Mouse (Mus musculus): ENCODE results near the gene Hdac9.

DNA sequence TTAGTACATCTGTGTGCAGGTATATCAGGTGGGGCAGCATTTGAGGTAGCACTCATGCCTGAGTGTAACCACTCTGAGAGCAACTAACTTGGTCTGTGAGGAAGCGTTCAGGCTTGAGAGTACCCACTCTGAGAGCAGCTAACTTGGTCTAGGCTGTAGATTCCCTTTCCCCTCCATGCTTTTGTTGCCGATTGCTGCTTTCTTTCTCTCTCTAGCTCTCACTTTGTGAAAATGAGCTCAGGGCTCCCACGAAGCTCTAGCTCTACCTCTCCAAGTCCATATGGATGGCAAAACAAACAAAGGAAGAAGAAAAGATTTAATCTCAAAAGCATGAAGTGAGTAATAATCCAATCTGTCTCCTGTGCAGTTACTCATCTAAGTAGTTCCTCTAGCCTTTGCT lies 421.0 kb downstream of the Hdac9 start:
- TF ChIP-seq POLR2A (IDR thresholded peaks at IDR 0.05; ENCODE audit: borderline replicate concordance, low read depth, low read length) (no peak), CTCF (IDR thresholded peaks at IDR 0.05; ENCODE audit: low read depth, low read length) (no peak)

Data from bone marrow macrophage, adult 2 months (primary cell).